Mouse (Mus musculus) megakaryocyte, embryonic 14.5 days (primary cell): ENCODE measurements at regions not wholly inside any gene's neighbourhood (a gene's known extent, or its start where the extent isn't known, plus 50 kb on each side); places are given as distances from the start of the nearest gene placed in this dataset.

Source experiments
- FLI1 ChIP-seq: IDR thresholded peaks from 2 replicates; pipeline ENCODE4 v1.6.1; 2012; ENCODE audit warnings: low read length, inconsistent platforms, mixed read lengths
- GATA1 ChIP-seq: IDR thresholded peaks from 3 replicates; pipeline ENCODE4 v1.6.1; 2012; ENCODE audit warnings: mixed read lengths, low read length, inconsistent platforms, borderline replicate concordance

DNA sequence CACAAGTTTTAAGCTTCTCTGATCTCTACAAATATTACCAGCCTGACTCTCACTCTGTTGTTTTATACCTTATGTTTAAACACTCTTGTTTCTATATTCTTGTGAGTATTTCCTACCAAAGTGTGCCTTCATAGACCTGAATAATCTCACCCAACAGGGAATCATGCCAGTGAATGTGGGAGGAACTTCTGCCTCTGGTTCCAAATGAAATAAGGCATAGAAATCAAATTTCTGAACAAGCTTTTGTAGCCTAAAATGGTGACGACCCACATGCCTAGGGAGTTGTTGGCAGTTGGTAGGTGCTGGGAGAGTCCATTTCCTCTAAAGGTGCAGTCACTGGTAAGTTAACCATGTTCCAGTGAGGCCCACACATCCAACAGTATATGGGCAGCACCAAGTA lies 66.1 kb upstream of the Lpcat1 start:
- no peak for TF ChIP-seq GATA1
- no peak for TF ChIP-seq FLI1
